Mouse (Mus musculus): ENCODE measurements at regions not wholly inside any gene's neighbourhood (a gene's known extent, or its start where the extent isn't known, plus 50 kb on each side); places are given as distances from the start of the nearest gene placed in this dataset.

DNA sequence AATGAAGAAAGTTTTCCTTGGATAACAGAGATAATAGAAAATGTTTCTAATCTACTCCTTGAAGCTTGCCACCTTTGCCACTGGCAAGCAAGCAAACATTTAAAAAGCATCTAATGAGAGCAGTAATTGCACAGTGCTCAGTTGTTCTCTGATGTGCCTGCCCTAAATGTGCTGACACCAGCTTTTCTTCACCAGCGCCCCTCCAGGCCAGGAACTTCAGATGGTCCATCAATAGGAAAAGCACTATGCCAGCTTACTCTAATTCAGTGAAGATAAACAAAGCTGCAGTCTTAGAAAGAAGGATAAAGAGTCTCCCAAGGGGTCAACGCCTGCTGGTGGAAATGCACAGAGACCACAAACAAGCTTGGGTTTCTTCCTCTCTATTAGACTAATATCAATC is 252.7 kb downstream of the Gpr37 start:
- TF ChIP-seq USF1 (IDR thresholded peaks at IDR 0.05; ENCODE audit: low read depth) (no peak), POLR2A (IDR thresholded peaks at IDR 0.05; ENCODE audit: insufficient read length, low read depth) (no peak), POLR2AphosphoS2 (IDR thresholded peaks at IDR 0.05; ENCODE audit: insufficient read length, low read depth) (no peak), MAX (IDR thresholded peaks at IDR 0.05; ENCODE audit: low read depth) (no peak), TCF12 (IDR thresholded peaks at IDR 0.05; ENCODE audit: insufficient read depth, poor library complexity, severe bottlenecking) (no peak), TCF3 (IDR thresholded peaks at IDR 0.05; ENCODE audit: insufficient read length, low read depth) (no peak), MYOD1 (IDR thresholded peaks at IDR 0.05; ENCODE audit: control insufficient read depth in 1 of 3, insufficient read length in 2 of 3, low read depth in 2 of 3) (no peak), CEBPB (IDR thresholded peaks at IDR 0.05; ENCODE audit: insufficient read depth, poor library complexity, severe bottlenecking) (no peak), E2F4 (IDR thresholded peaks at IDR 0.05; ENCODE audit: insufficient read depth) (no peak), MYOG (IDR thresholded peaks at IDR 0.05; ENCODE audit: control insufficient read depth in 1 of 3, insufficient read depth in 1 of 3, insufficient read length in 2 of 3, low read depth in 2 of 3) (no peak), SRF (IDR thresholded peaks at IDR 0.05; ENCODE audit: control insufficient read depth, insufficient read length, low read depth) (no peak)
